Comparison of ENCODE assay signal across 8 mouse cellular contexts in genomic region chr15:6874601-6875019, GRCm38 (mm10). TPM values are rescaled to one million over a fixed set of nuclear protein-coding genes. Genes with fewer than 3 reads are reported as not detected.
DNase-seq lines count a peak whose midpoint lies in the region; ATAC-seq and TF ChIP-seq lines count a peak whose summit lies in the region.

Osmr (minus strand) TSS chr15:6874969.

- peak within 1 kb of the TSS; percentile 66 for H3K9ac ChIP-seq in embryonic facial prominence, embryonic 13.5 days
- H3K9ac ChIP-seq in intestine, embryonic 15.5 days, result peak within 1 kb of the TSS; percentile 42
- peak within 1 kb of the TSS; percentile 17; the same call in 1 of the 2 replicates for H3K9ac ChIP-seq in midbrain, embryonic 11.5 days (ENCODE audit: low read length)

- ATAC-seq in embryonic facial prominence, embryonic 13.5 days (ENCODE audit: insufficient number of reproducible peaks, insufficient read depth, low FRiP score, low TSS enrichment, low read depth), result no peak
- ATAC-seq in intestine, embryonic 15.5 days, result peak; percentile 80
- ATAC-seq in midbrain, embryonic 11.5 days (ENCODE audit: low FRiP score), result peak; percentile 58
- no peak for ATAC-seq in inflammation-experienced regulatory T-cells, adult 6 months

- H3K27me3 ChIP-seq in embryonic facial prominence, embryonic 13.5 days, result peaks cover 46% of the 10 kb centered on the region
- no peaks in the 10 kb centered on the region; the same call in 1 of the 2 replicates for H3K27me3 ChIP-seq in intestine, embryonic 15.5 days (replicated peaks)
- H3K27me3 ChIP-seq in midbrain, embryonic 11.5 days (ENCODE audit: control insufficient read depth, insufficient read depth, low read length), result peaks cover 17% of the 10 kb centered on the region

- H3K4me2 ChIP-seq in embryonic facial prominence, embryonic 13.5 days, result peak within 1 kb of the TSS; percentile 88
- H3K4me2 ChIP-seq in intestine, embryonic 15.5 days (replicated peaks), result peak within 1 kb of the TSS; percentile 93
- H3K4me2 ChIP-seq in midbrain, embryonic 11.5 days, result peak within 1 kb of the TSS; percentile 62

- TF ChIP-seq CTCF in left cerebral cortex, adult 2 months (IDR thresholded peaks at IDR 0.05), result no peak

- intact Hi-C loops in left cerebral cortex, adult 2 months (cut with DNase I), result no loop called here

- peak within 1 kb of the TSS; percentile 39 for H3K4me3 ChIP-seq in left cerebral cortex, adult 2 months
- H3K4me3 ChIP-seq in embryonic facial prominence, embryonic 13.5 days, result peak within 1 kb of the TSS; percentile 52
- peak within 1 kb of the TSS; percentile 46 for H3K4me3 ChIP-seq in intestine, embryonic 15.5 days (replicated peaks)
- H3K4me3 ChIP-seq in midbrain, embryonic 11.5 days (ENCODE audit: low read depth, low read length), result peak within 1 kb of the TSS; percentile 33

- H3K9me3 ChIP-seq in embryonic facial prominence, embryonic 13.5 days, result no peaks in the 10 kb centered on the region
- H3K9me3 ChIP-seq in intestine, embryonic 15.5 days, result no peaks in the 10 kb centered on the region
- no peaks in the 10 kb centered on the region for H3K9me3 ChIP-seq in midbrain, embryonic 11.5 days (ENCODE audit: control insufficient read depth, low read length)

- no peak for DNase-seq in left cerebral cortex, adult 2 months (ENCODE audit: extremely low spot score in 1 of 2, low spot score in 2 of 2)
- no peak for DNase-seq in left cerebral cortex, adult 18-20 months (ENCODE audit: low spot score in 2 of 2)
- peak; percentile 92 for DNase-seq in midbrain, embryonic 11.5 days (ENCODE audit: low spot score, missing footprints)
- DNase-seq in right cerebral cortex, postnatal 36 days (ENCODE audit: low spot score in 2 of 2), result no peak
- DNase-seq in layer of hippocampus, postnatal 36 days, result no peak

- no peaks in the 10 kb centered on the region for H3K36me3 ChIP-seq in embryonic facial prominence, embryonic 13.5 days
- H3K36me3 ChIP-seq in intestine, embryonic 15.5 days, result no peaks in the 10 kb centered on the region
- no peaks in the 10 kb centered on the region for H3K36me3 ChIP-seq in midbrain, embryonic 11.5 days (ENCODE audit: control insufficient read depth, insufficient read depth, low read length)

- H3K27ac ChIP-seq in left cerebral cortex, adult 2 months, result peak within 1 kb of the TSS; percentile 57
- no peak within 1 kb of the TSS for H3K27ac ChIP-seq in embryonic facial prominence, embryonic 13.5 days
- H3K27ac ChIP-seq in intestine, embryonic 15.5 days, result no peak within 1 kb of the TSS
- H3K27ac ChIP-seq in midbrain, embryonic 11.5 days (ENCODE audit: low read depth, low read length), result no peak within 1 kb of the TSS

- WGBS in embryonic facial prominence, embryonic 13.5 days, result 5% methylated on average over 16 of the region's 16 CpGs
- WGBS in intestine, embryonic 15.5 days, result 8% methylated on average over 16 of the region's 16 CpGs
- 9% methylated on average over 16 of the region's 16 CpGs for WGBS in midbrain, embryonic 11.5 days

- peaks cover 10% of the 10 kb centered on the region for H3K4me1 ChIP-seq in embryonic facial prominence, embryonic 13.5 days
- peaks cover 11% of the 10 kb centered on the region for H3K4me1 ChIP-seq in intestine, embryonic 15.5 days (replicated peaks)
- peaks cover 6% of the 10 kb centered on the region for H3K4me1 ChIP-seq in midbrain, embryonic 11.5 days (ENCODE audit: control insufficient read depth, insufficient read depth, low read length)

RNA-seq across cellular contexts. Expression of gene Osmr, which starts in this region (rescaled TPM):
- 1 to 10 TPM; 2.5 to 3.4 TPM for total RNA-seq in left cerebral cortex, adult 2 months (2021)
- 1 to 10 TPM; 2.4 to 3.3 TPM for total RNA-seq in left cerebral cortex, adult 18-20 months (2021)
- 0.53 and 0.65 TPM in 2 replicates for polyA plus RNA-seq in embryonic facial prominence, embryonic 13.5 days (2015; fragmentation: Nextera tagmentation; extraction: Ambion mirVana)
- polyA plus RNA-seq in intestine, embryonic 15.5 days (2015; fragmentation: Nextera tagmentation; extraction: Ambion mirVana), result 1.2 and 1.6 TPM in 2 replicates
- polyA plus RNA-seq in midbrain, embryonic 11.5 days (2014; fragmentation: Nextera tagmentation; extraction: Ambion mirVana), result 0.61 and 0.96 TPM in 2 replicates
- polyA plus RNA-seq in inflammation-experienced regulatory T-cells, adult 6 months (2017; shearing (Covaris generic)), result under 1 TPM in 1 of 3 experiments, not detected in 2; 0.26 TPM
- total RNA-seq in layer of hippocampus, postnatal 36 days (2021), result 1 to 10 TPM; 2.9 to 6.8 TPM

Comparison
In these comparisons a context has a peak if more than half of its experiments do, and no peak if none do; other contexts are left out.
1. Peak in DNase-seq, ATAC-seq, H3K4me3 ChIP-seq, H3K9ac ChIP-seq and H3K4me2 ChIP-seq in midbrain, embryonic 11.5 days; RNA of the gene not detected or under 1 TPM.